Mouse (Mus musculus): ENCODE results near the gene Ehd2. TPM values are rescaled to one million over a fixed set of nuclear protein-coding genes. Genes with fewer than 3 reads are reported as not detected.
A peak's percentile ranks its signal among the peaks of the same experiment; 100 is the strongest.
"Not testable (repeated sequence)": the region's sequence is repeated elsewhere in the genome, so short reads cannot be mapped to it uniquely, and the experiment has no call there.

Ehd2 gene
- polyA plus RNA-seq, 1 experiment from 2014 or later: 76.3 TPM

DNA sequence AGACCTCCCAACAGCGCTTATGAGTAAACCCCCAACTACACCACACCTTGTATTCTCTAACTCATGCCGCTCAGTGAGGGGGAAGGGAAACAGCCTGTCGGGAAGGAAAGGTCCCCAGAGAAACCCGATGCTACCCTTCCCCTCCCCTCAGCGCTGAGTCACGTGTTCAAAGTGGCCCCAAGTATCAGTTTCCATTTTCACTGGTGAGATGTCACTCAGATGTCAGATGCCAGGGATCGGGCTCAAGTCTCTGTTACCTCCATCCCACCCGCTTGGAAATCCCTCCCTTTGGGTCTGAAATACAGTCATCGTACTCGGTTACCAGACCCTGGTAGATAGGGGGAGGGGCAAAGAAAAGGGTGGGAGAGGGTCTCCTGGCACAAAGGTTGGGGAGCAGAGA, 45.6 kb downstream of the Ehd2 start:
- H3K4me2 ChIP-seq (ENCODE audit: low read depth, low read length): peak overlapping the region; percentile 82
- peak overlapping the region; percentile 87 for H3K9ac ChIP-seq (ENCODE audit: low read length)
- peak overlapping the region; percentile 72 for H3K27ac ChIP-seq (ENCODE audit: low read length)
- no peaks in the 10 kb centered on the region for H3K27me3 ChIP-seq (ENCODE audit: control insufficient read depth, insufficient read depth, low read length)
- no peaks in the 10 kb centered on the region for H3K9me3 ChIP-seq (replicated peaks; ENCODE audit: control insufficient read depth, low read length)
- H3K4me1 ChIP-seq (ENCODE audit: control insufficient read depth, insufficient read depth, low read length): peaks cover 12% of the 10 kb centered on the region
- H3K4me3 ChIP-seq (replicated peaks; ENCODE audit: low read length): peak overlapping the region; percentile 89
- 0% methylated on average over 10 of the region's 10 CpGs for WGBS
- H3K36me3 ChIP-seq (ENCODE audit: control insufficient read depth, insufficient read depth, low read length): peaks cover 14% of the 10 kb centered on the region; the same call in 1 of the 2 replicates
- peak; percentile 25 for ATAC-seq (ENCODE audit: insufficient read depth, low FRiP score)

DNA sequence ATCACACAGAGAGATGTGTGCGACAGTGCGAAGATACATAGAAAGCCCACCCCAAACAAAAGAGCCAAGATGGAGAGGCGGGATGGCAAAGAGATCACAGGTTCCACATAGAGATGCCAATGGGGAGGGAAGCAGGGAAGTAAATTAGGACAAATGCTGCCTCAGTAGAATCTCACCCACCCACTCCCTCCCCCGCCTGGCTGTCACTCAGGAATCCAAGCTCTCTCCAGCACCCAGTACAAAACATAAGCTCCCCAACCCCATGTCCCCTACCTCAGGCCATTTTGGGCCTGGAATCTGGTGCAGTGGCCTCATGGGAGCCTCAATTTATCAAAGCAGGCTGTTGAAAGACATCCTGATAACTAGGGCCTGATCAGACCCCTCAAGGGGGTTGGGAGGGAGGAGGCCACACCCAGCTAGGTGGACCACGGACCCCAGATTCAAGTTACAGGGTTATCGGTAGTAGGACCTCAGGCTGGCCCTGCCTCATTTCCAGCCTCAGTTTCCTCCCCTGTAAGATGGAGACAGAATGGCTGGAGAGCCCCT, 46.6 kb downstream of the Ehd2 start:
- no peaks in the 10 kb centered on the region for H3K9me3 ChIP-seq (replicated peaks; ENCODE audit: control insufficient read depth, low read length)
- H3K27me3 ChIP-seq (ENCODE audit: control insufficient read depth, insufficient read depth, low read length): no peaks in the 10 kb centered on the region
- H3K4me1 ChIP-seq (ENCODE audit: control insufficient read depth, insufficient read depth, low read length): peaks cover 12% of the 10 kb centered on the region
- peak overlapping the region; percentile 87 for H3K9ac ChIP-seq (ENCODE audit: low read length)
- H3K27ac ChIP-seq (ENCODE audit: low read length): no peak overlapping the region
- no peak for ATAC-seq (ENCODE audit: insufficient read depth, low FRiP score)
- peak overlapping the region; percentile 82 for H3K4me2 ChIP-seq (ENCODE audit: low read depth, low read length)
- peaks cover 14% of the 10 kb centered on the region; the same call in 1 of the 2 replicates for H3K36me3 ChIP-seq (ENCODE audit: control insufficient read depth, insufficient read depth, low read length)
- 88% methylated on average over 6 of the region's 6 CpGs for WGBS
- peak overlapping the region; percentile 89 for H3K4me3 ChIP-seq (replicated peaks; ENCODE audit: low read length)

DNA sequence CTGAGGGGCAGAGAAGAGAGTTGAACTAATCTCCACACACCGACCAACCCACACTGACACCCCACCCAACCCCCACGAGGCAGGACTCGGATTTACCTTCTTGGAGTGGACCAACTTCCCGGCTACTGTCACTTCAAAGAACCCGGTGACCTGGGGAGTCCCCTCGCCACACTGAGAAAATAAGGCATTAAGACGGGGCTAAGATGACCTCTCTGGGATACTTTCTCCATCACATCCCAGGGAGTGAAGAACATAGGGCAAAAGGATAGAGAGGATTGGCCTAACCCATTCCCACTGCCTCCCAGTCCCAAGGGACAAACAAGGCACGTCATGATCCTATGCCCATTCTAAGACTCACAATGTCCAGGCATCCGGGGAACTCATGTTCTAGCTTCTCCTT, 47.4 kb downstream of the Ehd2 start:
- H3K9ac ChIP-seq (ENCODE audit: low read length): no peak overlapping the region
- no peak overlapping the region for H3K4me3 ChIP-seq (replicated peaks; ENCODE audit: low read length)
- no peak overlapping the region for H3K27ac ChIP-seq (ENCODE audit: low read length)
- H3K27me3 ChIP-seq (ENCODE audit: control insufficient read depth, insufficient read depth, low read length): no peaks in the 10 kb centered on the region
- 94% methylated on average over 9 of the region's 9 CpGs for WGBS
- no peak for ATAC-seq (ENCODE audit: insufficient read depth, low FRiP score)
- H3K9me3 ChIP-seq (replicated peaks; ENCODE audit: control insufficient read depth, low read length): no peaks in the 10 kb centered on the region
- H3K36me3 ChIP-seq (ENCODE audit: control insufficient read depth, insufficient read depth, low read length): peaks cover 14% of the 10 kb centered on the region; the same call in 1 of the 2 replicates
- H3K4me1 ChIP-seq (ENCODE audit: control insufficient read depth, insufficient read depth, low read length): peaks cover 12% of the 10 kb centered on the region
- H3K4me2 ChIP-seq (ENCODE audit: low read depth, low read length): no peak overlapping the region

DNA sequence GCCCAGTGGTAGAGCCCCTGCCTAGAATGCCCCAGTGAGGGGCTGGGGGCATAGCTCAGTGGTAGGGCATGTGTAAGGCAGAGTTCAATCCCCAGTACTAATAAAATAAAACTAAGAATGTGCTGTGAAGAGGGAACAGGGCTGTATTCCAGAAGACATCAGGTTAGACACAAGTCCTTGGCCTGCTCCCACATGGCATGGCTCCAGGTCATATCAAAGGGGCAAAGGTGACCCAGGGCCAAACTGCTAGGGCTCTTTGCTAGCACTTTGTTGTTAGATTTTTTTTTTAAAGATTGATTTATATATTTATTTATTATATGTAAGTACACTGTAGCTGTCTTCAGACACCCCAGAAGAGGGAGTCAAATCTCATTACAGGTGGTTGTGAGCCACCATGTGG, 49.0 kb downstream of the Ehd2 start:
- H3K27me3 ChIP-seq (ENCODE audit: control insufficient read depth, insufficient read depth, low read length): no peaks in the 10 kb centered on the region
- H3K4me3 ChIP-seq (replicated peaks; ENCODE audit: low read length): no peak overlapping the region
- no peak overlapping the region for H3K27ac ChIP-seq (ENCODE audit: low read length)
- peaks cover 14% of the 10 kb centered on the region; the same call in 1 of the 2 replicates for H3K36me3 ChIP-seq (ENCODE audit: control insufficient read depth, insufficient read depth, low read length)
- no peak overlapping the region for H3K9ac ChIP-seq (ENCODE audit: low read length)
- no peaks in the 10 kb centered on the region for H3K9me3 ChIP-seq (replicated peaks; ENCODE audit: control insufficient read depth, low read length)
- no peak overlapping the region for H3K4me2 ChIP-seq (ENCODE audit: low read depth, low read length)
- ATAC-seq (ENCODE audit: insufficient read depth, low FRiP score): no peak
- peaks cover 12% of the 10 kb centered on the region for H3K4me1 ChIP-seq (ENCODE audit: control insufficient read depth, insufficient read depth, low read length)

DNA sequence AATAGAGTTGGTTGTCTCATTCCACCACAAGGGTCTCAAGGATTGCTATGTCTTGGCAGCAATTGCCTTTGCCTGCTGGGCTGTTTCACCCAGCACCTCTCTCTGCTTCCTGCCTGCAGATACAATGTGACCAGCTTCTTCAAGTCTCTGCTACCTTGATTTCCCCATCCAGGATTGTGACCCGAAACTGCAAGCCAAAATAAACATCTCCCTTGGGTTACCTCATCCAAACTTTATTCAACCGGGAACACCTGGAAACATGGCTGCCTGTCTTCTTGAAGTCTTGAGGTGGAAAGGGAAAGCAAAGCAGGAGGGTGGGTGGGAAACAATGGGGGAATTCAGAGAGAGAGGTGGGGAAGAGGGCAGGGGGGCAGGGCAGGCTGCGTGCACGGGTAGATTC, 50.4 kb downstream of the Ehd2 start:
- H3K4me1 ChIP-seq (ENCODE audit: control insufficient read depth, insufficient read depth, low read length): peaks cover 12% of the 10 kb centered on the region
- H3K9me3 ChIP-seq (replicated peaks; ENCODE audit: control insufficient read depth, low read length): no peaks in the 10 kb centered on the region
- no peak overlapping the region for H3K4me3 ChIP-seq (replicated peaks; ENCODE audit: low read length)
- WGBS: 74% methylated on average over 4 of the region's 4 CpGs
- H3K9ac ChIP-seq (ENCODE audit: low read length): no peak overlapping the region
- H3K4me2 ChIP-seq (ENCODE audit: low read depth, low read length): no peak overlapping the region
- peaks cover 14% of the 10 kb centered on the region; the same call in 1 of the 2 replicates for H3K36me3 ChIP-seq (ENCODE audit: control insufficient read depth, insufficient read depth, low read length)
- ATAC-seq (ENCODE audit: insufficient read depth, low FRiP score): no peak
- H3K27ac ChIP-seq (ENCODE audit: low read length): no peak overlapping the region
- no peaks in the 10 kb centered on the region for H3K27me3 ChIP-seq (ENCODE audit: control insufficient read depth, insufficient read depth, low read length)

DNA sequence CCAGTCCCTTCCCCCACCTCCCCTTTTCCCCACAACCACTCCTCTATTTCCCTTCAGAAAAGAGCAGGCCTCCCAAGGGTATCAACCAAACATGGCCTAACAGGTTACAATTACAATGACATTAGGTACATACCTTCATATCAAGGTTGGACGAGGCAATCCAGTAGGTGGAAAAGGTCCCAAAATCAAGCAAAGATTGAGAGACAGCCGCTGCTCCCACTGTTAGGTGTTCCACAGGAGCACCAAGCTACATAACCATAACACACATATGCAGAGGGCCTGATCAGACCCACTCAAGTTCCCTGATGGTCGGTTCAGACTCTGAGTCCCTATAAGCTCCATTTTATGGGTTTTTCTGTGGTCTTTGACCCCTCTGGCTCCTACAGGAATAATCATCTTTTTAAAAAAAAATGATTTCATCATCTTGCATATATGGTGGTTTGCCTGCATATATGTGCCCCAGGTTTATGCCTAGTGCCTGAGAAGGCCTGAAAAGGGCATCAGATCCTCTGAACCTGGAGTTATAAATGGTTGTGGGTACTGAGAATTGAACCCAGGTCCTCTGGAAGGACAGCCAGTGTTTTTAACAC, 51.1 kb downstream of the Ehd2 start:
- ATAC-seq (ENCODE audit: insufficient read depth, low FRiP score): no peak
- Histone ChIP-seq H3K4me2 (ENCODE audit: low read depth, low read length) (no peak overlapping the region), H3K4me3 (replicated peaks; ENCODE audit: low read length) (no peak overlapping the region), H3K36me3 (ENCODE audit: control insufficient read depth, insufficient read depth, low read length) (peaks cover 14% of the 10 kb centered on the region; the same call in 1 of the 2 replicates), H3K27ac (ENCODE audit: low read length) (no peak overlapping the region), H3K4me1 (ENCODE audit: control insufficient read depth, insufficient read depth, low read length) (peaks cover 10% of the 10 kb centered on the region), H3K9me3 (replicated peaks; ENCODE audit: control insufficient read depth, low read length) (no peaks in the 10 kb centered on the region), H3K9ac (ENCODE audit: low read length) (no peak overlapping the region), H3K27me3 (ENCODE audit: control insufficient read depth, insufficient read depth, low read length) (no peaks in the 10 kb centered on the region)
- WGBS: 77% methylated on average over 3 of the region's 3 CpGs

DNA sequence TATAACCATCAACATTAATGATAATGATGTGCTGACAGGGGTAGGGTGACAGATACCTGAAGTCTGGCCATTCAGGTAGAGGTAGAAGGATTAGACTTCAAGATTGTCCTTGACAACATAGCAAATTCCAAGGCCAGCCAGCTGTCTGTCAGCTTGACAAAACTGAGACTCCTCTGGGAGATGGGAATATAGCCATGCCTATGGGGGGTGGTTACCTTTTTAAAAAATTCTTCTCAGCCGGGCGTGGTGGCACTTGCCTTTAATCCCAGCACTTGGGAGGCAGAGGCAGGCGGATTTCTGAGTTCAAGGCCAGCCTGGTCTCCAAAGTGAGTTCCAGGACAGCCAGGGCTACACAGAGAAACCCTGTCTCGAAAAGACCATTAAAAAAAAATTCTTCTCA, 51.7 kb downstream of the Ehd2 start:
- not testable (repeated sequence) for ATAC-seq (ENCODE audit: insufficient read depth, low FRiP score); H3K27ac ChIP-seq (ENCODE audit: low read length); H3K9ac ChIP-seq (ENCODE audit: low read length); H3K27me3 ChIP-seq (ENCODE audit: control insufficient read depth, insufficient read depth, low read length); H3K4me3 ChIP-seq (replicated peaks; ENCODE audit: low read length); H3K4me2 ChIP-seq (ENCODE audit: low read depth, low read length); H3K4me1 ChIP-seq (ENCODE audit: control insufficient read depth, insufficient read depth, low read length); H3K9me3 ChIP-seq (replicated peaks; ENCODE audit: control insufficient read depth, low read length)
- H3K36me3 ChIP-seq (ENCODE audit: control insufficient read depth, insufficient read depth, low read length): peaks cover 14% of the 10 kb centered on the region; the same call in 1 of the 2 replicates
- 83% methylated on average over 4 of the region's 4 CpGs for WGBS

DNA sequence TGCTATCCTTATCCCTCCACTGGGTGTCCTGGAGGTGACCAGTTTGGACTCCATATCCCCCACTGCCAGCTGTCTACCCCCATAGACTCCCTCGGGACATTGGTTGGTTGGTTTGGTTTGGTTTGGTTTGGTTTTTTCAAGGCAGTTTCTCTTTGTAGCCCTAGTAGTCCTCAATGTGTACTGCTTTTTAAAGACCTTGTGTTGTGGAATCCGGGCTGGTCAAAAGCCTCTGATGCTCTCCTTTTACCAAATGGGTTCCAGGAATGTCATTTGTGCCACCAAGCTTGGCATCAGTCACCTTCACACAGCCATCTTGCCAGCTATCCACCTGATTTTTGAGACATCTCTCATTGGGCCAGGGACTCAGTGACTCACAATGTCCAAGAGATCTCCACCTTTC, 52.6 kb downstream of the Ehd2 start:
- no peaks in the 10 kb centered on the region for H3K4me1 ChIP-seq (ENCODE audit: control insufficient read depth, insufficient read depth, low read length)
- H3K27ac ChIP-seq (ENCODE audit: low read length): no peak overlapping the region
- H3K9me3 ChIP-seq (replicated peaks; ENCODE audit: control insufficient read depth, low read length): no peaks in the 10 kb centered on the region
- H3K27me3 ChIP-seq (ENCODE audit: control insufficient read depth, insufficient read depth, low read length): no peaks in the 10 kb centered on the region
- H3K9ac ChIP-seq (ENCODE audit: low read length): no peak overlapping the region
- ATAC-seq (ENCODE audit: insufficient read depth, low FRiP score): no peak
- no peak overlapping the region for H3K4me2 ChIP-seq (ENCODE audit: low read depth, low read length)
- no peak overlapping the region for H3K4me3 ChIP-seq (replicated peaks; ENCODE audit: low read length)
- H3K36me3 ChIP-seq (ENCODE audit: control insufficient read depth, insufficient read depth, low read length): peaks cover 14% of the 10 kb centered on the region; the same call in 1 of the 2 replicates
- WGBS: 82% methylated on average over 2 of the region's 2 CpGs

DNA sequence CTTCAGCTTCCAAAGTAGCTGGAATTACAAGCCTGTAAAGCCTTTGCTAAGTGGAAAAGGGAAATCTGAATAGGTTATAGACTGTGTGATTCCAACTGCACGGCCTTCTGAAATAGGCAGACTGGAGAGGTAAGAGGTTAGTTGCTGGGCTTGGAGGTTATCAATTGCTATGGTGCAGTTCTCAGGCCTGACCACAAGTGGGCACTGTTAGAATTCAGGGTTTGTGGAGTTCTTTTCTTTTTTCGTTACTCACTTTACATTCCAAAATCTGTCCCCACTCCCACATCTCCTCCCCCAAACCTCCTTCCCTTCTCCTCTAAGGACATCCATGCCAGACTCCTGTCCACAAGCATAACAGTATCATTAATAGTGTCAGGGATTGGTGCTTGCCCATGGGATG, 53.1 kb downstream of the Ehd2 start:
- no peaks in the 10 kb centered on the region for H3K4me1 ChIP-seq (ENCODE audit: control insufficient read depth, insufficient read depth, low read length)
- H3K27me3 ChIP-seq (ENCODE audit: control insufficient read depth, insufficient read depth, low read length): no peaks in the 10 kb centered on the region
- H3K27ac ChIP-seq (ENCODE audit: low read length): no peak overlapping the region
- peaks cover 13% of the 10 kb centered on the region; the same call in 1 of the 2 replicates for H3K36me3 ChIP-seq (ENCODE audit: control insufficient read depth, insufficient read depth, low read length)
- ATAC-seq (ENCODE audit: insufficient read depth, low FRiP score): no peak
- no peak overlapping the region for H3K4me2 ChIP-seq (ENCODE audit: low read depth, low read length)
- no peaks in the 10 kb centered on the region for H3K9me3 ChIP-seq (replicated peaks; ENCODE audit: control insufficient read depth, low read length)
- H3K9ac ChIP-seq (ENCODE audit: low read length): no peak overlapping the region
- WGBS: 31% methylated on average over 2 of the region's 2 CpGs
- H3K4me3 ChIP-seq (replicated peaks; ENCODE audit: low read length): no peak overlapping the region

Measured in stomach, embryonic 16.5 days (tissue).